22 mouse cellular contexts compared by ENCODE assay signal in the genomic region with DNA sequence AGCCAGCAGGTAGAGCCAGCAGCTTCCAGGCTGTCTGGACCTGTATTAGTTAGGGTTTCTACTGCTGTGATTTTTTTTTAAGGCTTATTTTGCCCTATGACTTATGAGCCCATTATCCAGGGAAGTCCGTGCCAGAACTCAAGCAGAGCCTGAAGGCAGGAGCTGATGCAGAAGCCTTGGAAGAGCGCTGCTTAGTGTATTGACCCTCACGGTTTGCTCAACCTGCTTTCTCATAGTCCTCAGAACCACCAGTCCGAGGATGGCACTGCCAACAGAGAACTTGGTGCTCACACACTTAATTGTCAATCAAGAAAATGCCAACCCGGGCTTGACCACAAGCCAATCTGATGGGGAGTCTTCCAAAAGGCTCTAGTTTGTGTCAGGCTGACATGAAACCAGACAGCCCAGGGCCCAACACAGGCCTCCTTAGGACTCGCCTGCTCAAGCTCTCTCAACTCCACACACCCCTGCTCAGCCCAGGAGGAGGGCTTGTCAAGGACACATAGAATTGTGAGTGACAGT. TPM values are rescaled to one million over a fixed set of nuclear protein-coding genes. Genes with fewer than 3 reads are reported as not detected.
"Had no signal": no experiment of that assay in that cellular context is flagged by ENCODE, and none has a peak within 500 bp of the region (broad histone marks: within the 10 kb centered on the region; RNA-seq: fewer than 3 reads in every experiment).

No protein-coding gene starts in this region.

- H3K36me3 ChIP-seq: limb, embryonic 13.5 days; liver, embryonic 15.5 days; midbrain, embryonic 10.5 days; midbrain, embryonic 15.5 days; neural tube, embryonic 13.5 days had no signal

- H3K4me2 ChIP-seq: limb, embryonic 13.5 days; liver, embryonic 11.5 days; liver, embryonic 15.5 days; lung, embryonic 14.5 days; midbrain, embryonic 15.5 days; neural tube, embryonic 13.5 days had no signal

- H3K9ac ChIP-seq: limb, embryonic 13.5 days; liver, embryonic 15.5 days; lung, embryonic 14.5 days; midbrain, embryonic 15.5 days; neural tube, embryonic 13.5 days had no signal

- DNase-seq: kidney, adult 11 months; kidney, adult 9 months; kidney, postnatal 36 days; layer of hippocampus, adult 9-11 months; layer of hippocampus, postnatal 36 days; left cerebral cortex, postnatal 4 days; lung, embryonic 14.5 days; lung, postnatal 10 days; lung, postnatal 4 days; retina, postnatal 1 day; right cerebral cortex, postnatal 4 days; spleen, adult 18-20 months; thymus, adult 18-20 months; thymus, postnatal 14 days had no signal

- H3K27ac ChIP-seq: kidney, postnatal 0 days; limb, embryonic 13.5 days; liver, embryonic 15.5 days; midbrain, embryonic 10.5 days; midbrain, embryonic 15.5 days; neural tube, embryonic 13.5 days had no signal

- H3K9me3 ChIP-seq: limb, embryonic 13.5 days; liver, embryonic 15.5 days; midbrain, embryonic 10.5 days; midbrain, embryonic 15.5 days; neural tube, embryonic 13.5 days had no signal

- ATAC-seq: midbrain, embryonic 15.5 days had no signal

- H3K4me3 ChIP-seq: limb, embryonic 13.5 days; liver, embryonic 15.5 days; midbrain, embryonic 10.5 days; midbrain, embryonic 15.5 days; neural tube, embryonic 13.5 days had no signal

RNA-seq across cellular contexts. Expression of gene Bik, which starts 5.7 kb away (rescaled TPM):
- total RNA-seq: left cerebral cortex, postnatal 10 days; left cerebral cortex, postnatal 4 days had no signal
